Mouse (Mus musculus): ENCODE data around the gene Acap3. TPM values are rescaled to one million over a fixed set of nuclear protein-coding genes. Genes with fewer than 3 reads are reported as not detected.
A peak's percentile ranks its signal among the peaks of the same experiment; 100 is the strongest.

Acap3 gene
- total RNA-seq, 2 experiments from 2014 or later, result 13.8 to 23.1 TPM

DNA sequence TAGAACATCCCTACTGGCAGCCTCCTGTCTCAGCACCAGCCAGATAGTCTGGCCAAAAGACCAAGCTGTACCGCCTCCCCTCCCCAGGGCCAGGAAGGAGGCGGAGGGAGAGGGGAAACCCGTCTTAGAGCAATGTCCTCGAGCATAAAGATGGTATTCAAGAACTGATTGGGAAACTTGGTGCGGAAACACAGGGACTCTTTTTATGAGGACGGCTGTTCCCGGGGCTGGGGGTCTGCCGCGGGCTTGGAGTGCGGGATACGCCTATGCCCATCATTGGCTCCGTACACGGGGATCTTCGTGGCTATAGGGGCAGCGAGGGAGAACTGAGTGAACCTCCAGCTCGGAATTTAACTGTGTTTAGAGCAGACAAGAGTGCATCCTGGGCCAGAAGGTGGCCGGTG lies 51.4 kb downstream of the Acap3 start:
- peak; percentile 48 for DNase-seq

DNA sequence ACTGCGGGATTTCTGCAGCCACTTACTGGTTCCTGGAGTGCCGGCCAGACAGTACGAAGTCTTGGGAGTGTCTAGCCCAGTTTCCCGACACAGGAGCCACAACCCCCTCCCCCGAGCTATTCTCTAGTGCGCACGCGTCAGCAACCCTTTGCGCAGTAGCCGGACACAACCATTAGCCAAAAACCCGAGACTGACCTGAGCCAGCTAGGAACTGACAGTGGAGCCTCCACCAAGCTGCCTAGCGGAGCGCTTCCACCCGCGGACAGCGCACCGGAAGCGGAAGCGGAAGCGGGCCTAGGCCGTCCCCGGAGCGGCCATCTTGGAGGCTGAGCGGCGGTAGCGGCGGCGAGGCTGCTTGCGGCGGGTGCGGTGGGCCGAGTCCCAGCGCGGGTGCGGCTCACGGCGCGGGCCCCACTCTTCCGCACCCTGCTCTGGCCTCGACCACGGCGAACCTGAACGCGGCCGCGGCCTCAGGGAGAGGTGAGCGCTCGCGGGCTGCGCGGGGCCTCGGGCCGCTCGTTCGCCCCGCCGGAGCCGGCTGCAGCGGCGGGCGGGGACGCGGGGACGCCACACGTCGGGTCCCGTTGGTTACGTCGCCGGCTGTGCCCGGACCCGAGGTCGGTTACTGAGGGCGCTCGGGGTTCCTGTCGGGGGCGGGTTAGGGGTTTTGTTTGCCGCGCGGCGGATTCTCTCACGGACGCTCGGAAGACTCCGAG lies 52.1 kb downstream of the Acap3 start, which contains the start of gene Ube2j2:
Gene Ube2j2, plus strand, starts transcription at position 298 of the 716 bp plus-strand sequence.
- DNase-seq, result peak; percentile 93

DNA sequence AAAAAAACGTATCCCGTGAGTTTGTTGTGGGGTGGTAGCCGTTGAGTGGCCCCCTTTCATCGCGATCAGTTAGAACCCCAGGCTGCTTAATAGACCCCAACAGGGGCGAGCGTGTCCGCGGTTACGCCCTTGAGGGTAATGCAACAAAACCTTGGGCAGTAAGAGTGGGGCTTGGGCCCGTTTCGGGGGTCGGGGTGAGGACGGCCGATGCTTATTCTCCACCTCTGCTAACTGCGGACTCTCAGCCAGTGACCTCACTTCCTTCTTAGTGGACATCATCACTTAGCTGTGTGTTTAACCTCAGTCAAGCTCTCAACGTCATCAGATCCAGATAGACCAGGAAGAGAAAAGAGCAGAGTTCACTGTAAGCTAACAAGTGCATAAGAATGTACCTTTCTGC lies 52.6 kb downstream of the Acap3 start:
- no peak for DNase-seq

DNA sequence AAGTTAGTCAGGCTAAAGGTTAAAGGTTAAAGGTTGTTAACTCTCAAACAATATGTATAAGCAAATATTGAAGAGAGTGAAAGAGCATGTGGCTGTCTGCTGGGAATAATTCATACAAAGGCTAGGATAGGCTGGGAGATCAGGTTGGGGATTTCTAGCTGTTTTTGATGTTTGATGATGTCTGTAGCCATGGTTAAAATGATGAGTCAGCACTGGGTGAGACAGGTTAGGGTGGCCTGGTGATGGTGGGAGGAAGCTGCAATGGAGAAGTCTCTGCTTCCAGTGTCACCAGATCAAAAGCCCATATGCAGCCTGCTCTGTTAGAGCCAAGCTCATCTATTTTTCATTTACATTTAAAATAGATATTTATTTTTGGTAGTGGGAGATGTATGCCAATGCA lies 55.5 kb downstream of the Acap3 start:
- no peak for DNase-seq

DNA sequence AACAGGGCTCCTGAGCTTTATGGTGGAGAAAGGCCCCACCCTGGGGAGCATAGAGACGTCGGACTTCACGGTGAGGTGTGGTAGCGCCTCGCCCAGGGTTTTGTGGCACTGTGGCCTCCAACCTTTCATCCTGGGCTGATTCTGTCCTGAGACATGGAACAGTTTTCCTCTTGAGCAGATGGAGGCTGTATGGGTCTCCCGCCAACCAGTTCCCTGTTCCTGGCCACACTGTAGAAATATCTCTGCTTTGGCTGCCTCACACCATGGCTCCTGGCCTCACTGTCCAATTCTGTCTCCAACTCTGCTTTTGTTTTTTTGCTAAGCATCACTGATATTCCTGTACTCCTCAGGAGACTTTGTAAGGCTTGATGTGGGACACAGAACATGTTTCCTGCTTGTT lies 63.9 kb downstream of the Acap3 start:
- no peak for DNase-seq

Small RNA genes within 50 kb of the gene (microRNA-seq; reads per million reads assigned to microRNA genes)
- gene Gm22991, result 0 reads per million in 2 experiments

Other genes with a start within 250 kb of the Acap3 start
- gene Gm10563, start 246.4 kb upstream of the Acap3 start, total RNA-seq (2021), result not detected
- 10 to 100 TPM; 18.3 to 22.2 TPM for gene Mmp23, start 238.4 kb upstream of the Acap3 start, total RNA-seq (2021)
- gene Mib2, start 222.6 kb upstream of the Acap3 start, total RNA-seq (2021), result 10 to 100 TPM; 13.2 to 16.8 TPM
- 1 to 10 TPM; 5.8 to 7.9 TPM for gene Fndc10, start 197.5 kb upstream of the Acap3 start, total RNA-seq (2021)
- gene Ssu72, start 187.0 kb upstream of the Acap3 start, total RNA-seq (2021), result 10 to 100 TPM; 50.8 to 51.4 TPM
- gene Tmem240, start 157.0 kb upstream of the Acap3 start, total RNA-seq (2021), result 1 to 10 TPM in 1 of 2 experiments, under 1 TPM in 1; 0.49 to 1.0 TPM
- gene Atad3a, start 130.7 kb upstream of the Acap3 start, total RNA-seq (2021), result 10 to 100 TPM; 30.4 to 39.3 TPM
- 10 to 100 TPM; 16.8 to 21.5 TPM for gene Vwa1, start 117.1 kb upstream of the Acap3 start, total RNA-seq (2021)
- 1 to 10 TPM; 2.4 to 4.0 TPM for gene Tmem88b, start 105.9 kb upstream of the Acap3 start, total RNA-seq (2021)
- gene Ankrd65, start 101.4 kb upstream of the Acap3 start, total RNA-seq (2021), result not detected
- 10 to 100 TPM; 56.6 to 58.0 TPM for gene Mrpl20, start 88.9 kb upstream of the Acap3 start, total RNA-seq (2021)
- gene Ccnl2, start 79.3 kb upstream of the Acap3 start, total RNA-seq (2021), result 10 to 100 TPM; 31.0 to 47.8 TPM
- 10 to 100 TPM; 85.0 to 93.2 TPM for gene Aurkaip1, start 60.5 kb upstream of the Acap3 start, total RNA-seq (2021)
- gene Mxra8, start 52.1 kb upstream of the Acap3 start, total RNA-seq (2021), result 100 to 1,000 TPM; 112 to 136 TPM
- gene Dvl1, start 44.4 kb upstream of the Acap3 start, total RNA-seq (2021), result 10 to 100 TPM; 96.4 to 99.6 TPM
- under 1 TPM; 0.11 to 0.26 TPM for gene Tas1r3, start 28.5 kb upstream of the Acap3 start, total RNA-seq (2021)
- gene Cptp, start 22.4 kb upstream of the Acap3 start, total RNA-seq (2021), result 10 to 100 TPM; 13.6 to 20.5 TPM
- gene Ints11, start 22.3 kb upstream of the Acap3 start, total RNA-seq (2021), result 10 to 100 TPM; 18.9 to 21.7 TPM
- 10 to 100 TPM; 16.9 to 23.6 TPM for gene Pusl1, start within 50 bp of the Acap3 start, total RNA-seq (2021)
- 10 to 100 TPM; 62.1 to 67.2 TPM for gene Ube2j2, start 52.0 kb downstream of the Acap3 start, total RNA-seq (2021)
- gene C1qtnf12, start 70.5 kb downstream of the Acap3 start, total RNA-seq (2021), result 10 to 100 TPM; 20.8 to 23.1 TPM
- 1 to 10 TPM; 3.1 to 3.8 TPM for gene B3galt6, start 100.8 kb downstream of the Acap3 start, total RNA-seq (2021)
- 10 to 100 TPM; 87.9 to 96.0 TPM for gene Sdf4, start 101.0 kb downstream of the Acap3 start, total RNA-seq (2021)
- under 1 TPM; 0.31 to 0.93 TPM for gene Tnfrsf4, start 122.0 kb downstream of the Acap3 start, total RNA-seq (2021)
- gene Tnfrsf18, start 134.3 kb downstream of the Acap3 start, total RNA-seq (2021), result under 1 TPM in 1 of 2 experiments, not detected in 1; 0.36 TPM
- gene Ttll10, start 167.6 kb downstream of the Acap3 start, total RNA-seq (2021), result not detected
- gene 9430015G10Rik, start 218.2 kb downstream of the Acap3 start, total RNA-seq (2021), result 1 to 10 TPM; 3.0 to 5.8 TPM
- under 1 TPM; 0.14 to 0.16 TPM for gene Rnf223, start 238.7 kb downstream of the Acap3 start, total RNA-seq (2021)